In the genomic region with DNA sequence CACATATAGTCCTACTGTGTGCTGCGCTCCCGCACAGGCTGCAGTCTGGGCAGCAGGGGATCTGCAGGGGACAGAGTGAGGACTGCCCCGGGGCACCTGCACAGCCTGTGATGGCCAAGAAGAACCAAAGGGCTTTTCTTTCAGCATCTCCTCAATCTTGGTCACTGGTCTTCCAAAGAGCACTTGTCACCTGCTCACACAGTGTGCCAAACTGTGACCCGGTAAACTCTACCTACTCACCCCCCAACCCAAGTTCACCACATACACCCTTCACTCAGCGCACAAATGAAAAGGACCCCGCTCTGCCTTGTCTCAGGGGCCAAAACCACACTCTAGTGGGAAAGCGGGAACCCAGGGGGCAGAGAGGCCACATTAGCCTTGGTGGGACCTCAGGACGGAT, we compare ENCODE assay signal across 9 mouse cellular contexts. TPM values are rescaled to one million over a fixed set of nuclear protein-coding genes. Genes with fewer than 3 reads are reported as not detected.
A peak's percentile ranks its signal among the peaks of the same experiment; 100 is the strongest.
DNase-seq lines count a peak whose midpoint lies in the region; ATAC-seq and TF ChIP-seq lines count a peak whose summit lies in the region.
"Had no signal": no experiment of that assay in that cellular context is flagged by ENCODE, and none has a peak within 500 bp of the region (broad histone marks: within the 10 kb centered on the region; RNA-seq: fewer than 3 reads in every experiment).

No protein-coding gene starts in this region.

- H3K27ac ChIP-seq in left cerebral cortex, adult 2 months, result peak overlapping the region; percentile 87
- peak overlapping the region; percentile 100 for H3K27ac ChIP-seq in forebrain, embryonic 11.5 days (ENCODE audit: low read depth, low read length)
- peak overlapping the region; percentile 45; the same call in 1 of the 2 replicates for H3K27ac ChIP-seq in limb, embryonic 11.5 days (replicated peaks; ENCODE audit: low read depth, low read length)
- H3K27ac ChIP-seq in neural tube, embryonic 14.5 days (ENCODE audit: low read depth, low read length), result peak overlapping the region; percentile 90

- intact Hi-C loops in left cerebral cortex, adult 2 months (cut with DNase I), result no loop called here
- intact Hi-C loops in left cerebral cortex, postnatal 25 days (cut with DNase I), result no loop called here
- intact Hi-C loops in left cerebral cortex, postnatal 10 days (cut with DNase I), result no loop called here

- H3K4me1 ChIP-seq in forebrain, embryonic 11.5 days (replicated peaks; ENCODE audit: control insufficient read depth, insufficient read depth, low read length), result peaks cover 66% of the 10 kb centered on the region
- H3K4me1 ChIP-seq in limb, embryonic 11.5 days (ENCODE audit: control insufficient read depth, insufficient read depth, low read length), result peaks cover 73% of the 10 kb centered on the region
- H3K4me1 ChIP-seq in neural tube, embryonic 14.5 days (ENCODE audit: control insufficient read depth, insufficient read depth, low read length), result peaks cover 72% of the 10 kb centered on the region
- H3K4me1 ChIP-seq in lung, adult 2 months (ENCODE audit: control insufficient read depth, insufficient read depth, low read length), result peaks cover 60% of the 10 kb centered on the region

- DNase-seq in left cerebral cortex, adult 2 months (ENCODE audit: extremely low spot score in 1 of 2, low spot score in 2 of 2), result no peak
- DNase-seq in left cerebral cortex, postnatal 25 days (ENCODE audit: low spot score in 2 of 2), result no peak
- DNase-seq in forebrain, embryonic 11.5 days (ENCODE audit: low spot score), result no peak
- no peak for DNase-seq in limb, embryonic 11.5 days (ENCODE audit: low spot score)
- no peak for DNase-seq in left cerebral cortex, postnatal 10 days (ENCODE audit: extremely low spot score in 1 of 2, low spot score in 2 of 2)
- no peak for DNase-seq in frontal cortex, postnatal 14 days (ENCODE audit: low spot score in 2 of 2)
- DNase-seq in lung, adult 2 months, result no peak

- H3K36me3 ChIP-seq in forebrain, embryonic 11.5 days (ENCODE audit: control insufficient read depth, insufficient read depth, low read length), result no peaks in the 10 kb centered on the region; the same call in 1 of the 2 replicates
- peaks cover 7% of the 10 kb centered on the region; the same call in 1 of the 2 replicates for H3K36me3 ChIP-seq in limb, embryonic 11.5 days (ENCODE audit: control insufficient read depth, insufficient read depth, low read length)
- H3K36me3 ChIP-seq in neural tube, embryonic 14.5 days (ENCODE audit: control insufficient read depth, insufficient read depth, low read length), result no peaks in the 10 kb centered on the region

- no peak overlapping the region for H3K4me3 ChIP-seq in left cerebral cortex, adult 2 months
- H3K4me3 ChIP-seq in forebrain, embryonic 11.5 days (ENCODE audit: low read depth, low read length), result peak overlapping the region; percentile 89
- H3K4me3 ChIP-seq in limb, embryonic 11.5 days (ENCODE audit: low read depth, low read length), result no peak overlapping the region
- 0 out of 2 replicates have a peak overlapping the region, but pooled peaks have one; percentile 6 for H3K4me3 ChIP-seq in neural tube, embryonic 14.5 days (ENCODE audit: low read depth, low read length)
- no peak overlapping the region for H3K4me3 ChIP-seq in lung, adult 2 months (replicated peaks; ENCODE audit: extremely low read depth, low read depth, low read length)

- H3K9me3 ChIP-seq in forebrain, embryonic 11.5 days (ENCODE audit: control insufficient read depth, low read length), result no peaks in the 10 kb centered on the region
- H3K9me3 ChIP-seq in limb, embryonic 11.5 days (ENCODE audit: control insufficient read depth, low read length), result no peaks in the 10 kb centered on the region; the same call in 1 of the 2 replicates
- H3K9me3 ChIP-seq in neural tube, embryonic 14.5 days (ENCODE audit: control insufficient read depth, low read length), result no peaks in the 10 kb centered on the region

- H3K4me2 ChIP-seq in forebrain, embryonic 11.5 days (ENCODE audit: low read depth, low read length, severe bottlenecking), result peak overlapping the region; percentile 100
- no peak overlapping the region; the same call in 1 of the 2 replicates for H3K4me2 ChIP-seq in limb, embryonic 11.5 days (ENCODE audit: low read depth, severe bottlenecking)
- H3K4me2 ChIP-seq in neural tube, embryonic 14.5 days (ENCODE audit: low read depth, low read length), result peak overlapping the region; percentile 99

- 66% methylated on average over 8 of the region's 8 CpGs for WGBS in forebrain, embryonic 11.5 days
- 89% methylated on average over 8 of the region's 8 CpGs for WGBS in limb, embryonic 11.5 days
- 67% methylated on average over 8 of the region's 8 CpGs for WGBS in neural tube, embryonic 14.5 days
- WGBS in lung, adult 2 months, result 80% methylated on average over 8 of the region's 8 CpGs

- ATAC-seq in forebrain, embryonic 11.5 days (replicated peaks; ENCODE audit: low FRiP score), result no peak
- ATAC-seq in limb, embryonic 11.5 days (ENCODE audit: insufficient number of reproducible peaks, low FRiP score, low TSS enrichment, low read depth), result no peak
- no peak for ATAC-seq in neural tube, embryonic 14.5 days (ENCODE audit: low read depth)
- ATAC-seq: Patski had no signal

- no peak for TF ChIP-seq CTCF in left cerebral cortex, adult 2 months (IDR thresholded peaks at IDR 0.05)
- TF ChIP-seq CTCF in lung, adult 2 months (IDR thresholded peaks at IDR 0.05; ENCODE audit: insufficient read depth, low read length), result no peak

- TF ChIP-seq POLR2A in lung, adult 2 months (IDR thresholded peaks at IDR 0.05; ENCODE audit: borderline replicate concordance, extremely low read depth, low read depth, low read length), result no peak

- H3K27me3 ChIP-seq in forebrain, embryonic 11.5 days (ENCODE audit: control insufficient read depth, insufficient read depth, low read length), result no peaks in the 10 kb centered on the region
- no peaks in the 10 kb centered on the region for H3K27me3 ChIP-seq in limb, embryonic 11.5 days (ENCODE audit: control insufficient read depth, insufficient read depth, low read length)
- no peaks in the 10 kb centered on the region for H3K27me3 ChIP-seq in neural tube, embryonic 14.5 days (ENCODE audit: control insufficient read depth, insufficient read depth, low read length)
- H3K27me3 ChIP-seq: Patski had no signal

- peak overlapping the region; percentile 97 for H3K9ac ChIP-seq in forebrain, embryonic 11.5 days (ENCODE audit: low read length)
- H3K9ac ChIP-seq in limb, embryonic 11.5 days (ENCODE audit: low read length), result peak overlapping the region; percentile 34; the same call in 1 of the 2 replicates
- H3K9ac ChIP-seq in neural tube, embryonic 14.5 days (replicated peaks; ENCODE audit: low read depth, low read length), result peak overlapping the region; percentile 1; the same call in 1 of the 2 replicates

RNA-seq across cellular contexts. Expression of a gene that starts 3.3 kb away (rescaled TPM):
- 100 to 1,000 TPM; 201 to 213 TPM for total RNA-seq in left cerebral cortex, adult 2 months (2021)
- 100 to 1,000 TPM; 214 to 221 TPM for total RNA-seq in left cerebral cortex, postnatal 25 days (2021)
- polyA plus RNA-seq in forebrain, embryonic 11.5 days (2014; fragmentation: Nextera tagmentation; extraction: Ambion mirVana), result 527 and 580 TPM in 2 replicates
- polyA plus RNA-seq in limb, embryonic 11.5 days (2014; fragmentation: Nextera tagmentation; extraction: Ambion mirVana), result 336 and 358 TPM in 2 replicates
- 234 and 258 TPM in 2 replicates for polyA plus RNA-seq in neural tube, embryonic 14.5 days (2014; fragmentation: Nextera tagmentation; extraction: Ambion mirVana)
- total RNA-seq in left cerebral cortex, postnatal 10 days (2021), result 100 to 1,000 TPM; 229 to 244 TPM
- 844 and 991 TPM in 2 replicates for polyA plus RNA-seq in lung, adult 2 months (2012; rRNA removed)

RNA-seq across cellular contexts. Expression of a gene that starts 22.8 kb away (rescaled TPM):
- 1 to 10 TPM; 3.3 to 4.1 TPM for total RNA-seq in left cerebral cortex, adult 2 months (2021)
- 1 to 10 TPM; 3.4 to 3.5 TPM for total RNA-seq in left cerebral cortex, postnatal 25 days (2021)
- polyA plus RNA-seq in forebrain, embryonic 11.5 days (2014; fragmentation: Nextera tagmentation; extraction: Ambion mirVana), result 1.7 TPM in 2 replicates
- polyA plus RNA-seq in limb, embryonic 11.5 days (2014; fragmentation: Nextera tagmentation; extraction: Ambion mirVana), result 3.4 and 3.7 TPM in 2 replicates
- 2.8 and 5.3 TPM in 2 replicates for polyA plus RNA-seq in neural tube, embryonic 14.5 days (2014; fragmentation: Nextera tagmentation; extraction: Ambion mirVana)
- 1 to 10 TPM; 2.7 to 2.9 TPM for total RNA-seq in left cerebral cortex, postnatal 10 days (2021)
- polyA plus RNA-seq in lung, adult 2 months (2012; rRNA removed), result 81.0 and 95.6 TPM in 2 replicates

RNA-seq across cellular contexts. Expression of a gene that starts 37.5 kb away (rescaled TPM):
- 10 to 100 TPM; 74.7 to 76.2 TPM for total RNA-seq in left cerebral cortex, adult 2 months (2021)
- total RNA-seq in left cerebral cortex, postnatal 25 days (2021), result 10 to 100 TPM; 69.9 to 81.4 TPM
- 6.7 TPM in 2 replicates for polyA plus RNA-seq in forebrain, embryonic 11.5 days (2014; fragmentation: Nextera tagmentation; extraction: Ambion mirVana)
- polyA plus RNA-seq in limb, embryonic 11.5 days (2014; fragmentation: Nextera tagmentation; extraction: Ambion mirVana), result 3.4 and 4.1 TPM in 2 replicates
- 31.3 and 36.6 TPM in 2 replicates for polyA plus RNA-seq in neural tube, embryonic 14.5 days (2014; fragmentation: Nextera tagmentation; extraction: Ambion mirVana)
- 10 to 100 TPM; 84.1 to 90.3 TPM for total RNA-seq in left cerebral cortex, postnatal 10 days (2021)
- polyA plus RNA-seq in lung, adult 2 months (2012; rRNA removed), result 1.8 and 16.1 TPM in 2 replicates

RNA-seq across cellular contexts. Expression of a gene that starts 44.4 kb away (rescaled TPM):
- total RNA-seq in left cerebral cortex, adult 2 months (2021), result 10 to 100 TPM; 10.5 to 10.9 TPM
- 10 to 100 TPM; 11.1 to 13.3 TPM for total RNA-seq in left cerebral cortex, postnatal 25 days (2021)
- polyA plus RNA-seq in forebrain, embryonic 11.5 days (2014; fragmentation: Nextera tagmentation; extraction: Ambion mirVana), result 35.0 and 37.2 TPM in 2 replicates
- polyA plus RNA-seq in limb, embryonic 11.5 days (2014; fragmentation: Nextera tagmentation; extraction: Ambion mirVana), result 47.6 and 49.0 TPM in 2 replicates
- polyA plus RNA-seq in neural tube, embryonic 14.5 days (2014; fragmentation: Nextera tagmentation; extraction: Ambion mirVana), result 15.0 and 17.8 TPM in 2 replicates
- total RNA-seq in left cerebral cortex, postnatal 10 days (2021), result 10 to 100 TPM; 10.1 to 12.5 TPM
- polyA plus RNA-seq in lung, adult 2 months (2012; rRNA removed), result 41.5 and 41.8 TPM in 2 replicates

RNA-seq across cellular contexts. Expression of a gene that starts 47.7 kb away (rescaled TPM):
- under 1 TPM in 1 of 2 experiments, not detected in 1; 0.18 TPM for total RNA-seq in left cerebral cortex, adult 2 months (2021)
- under 1 TPM; 0.18 to 0.21 TPM for total RNA-seq in left cerebral cortex, postnatal 25 days (2021)
- 1.6 and 2.6 TPM in 2 replicates for polyA plus RNA-seq in forebrain, embryonic 11.5 days (2014; fragmentation: Nextera tagmentation; extraction: Ambion mirVana)
- 1.7 and 1.8 TPM in 2 replicates for polyA plus RNA-seq in limb, embryonic 11.5 days (2014; fragmentation: Nextera tagmentation; extraction: Ambion mirVana)
- 1.4 and 2.7 TPM in 2 replicates for polyA plus RNA-seq in neural tube, embryonic 14.5 days (2014; fragmentation: Nextera tagmentation; extraction: Ambion mirVana)
- total RNA-seq in left cerebral cortex, postnatal 10 days (2021), result under 1 TPM; 0.32 to 0.93 TPM
- 0.09 and 0.20 TPM in 2 replicates for polyA plus RNA-seq in lung, adult 2 months (2012; rRNA removed)

Comparison
In these comparisons a context has a peak if more than half of its experiments do, and no peak if none do; other contexts are left out.
1. H3K27ac ChIP-seq: peak in every context shown above with its lines; median percentile 100 in forebrain, embryonic 11.5 days; 90 in neural tube, embryonic 14.5 days; 87 in left cerebral cortex, adult 2 months; 45 in limb, embryonic 11.5 days.
2. H3K4me3 ChIP-seq: peak in forebrain, embryonic 11.5 days (single experiment) and neural tube, embryonic 14.5 days (single experiment); none in left cerebral cortex, adult 2 months (single experiment), limb, embryonic 11.5 days (single experiment) and lung, adult 2 months (single experiment).
3. H3K9ac ChIP-seq: peak in every context shown above with its lines; median percentile 97 in forebrain, embryonic 11.5 days; 34 in limb, embryonic 11.5 days; 1 in neural tube, embryonic 14.5 days.
4. RNA of a gene that starts 22.8 kb away (polyA plus RNA-seq): 81.0 to 95.6 TPM in lung, adult 2 months; 3.4 to 3.7 TPM in limb, embryonic 11.5 days, 2.8 to 5.3 TPM in neural tube, embryonic 14.5 days and 1.7 TPM in forebrain, embryonic 11.5 days; every median in the first group is over 10 times any median in the second.